Mouse (Mus musculus) lung, postnatal 0 days (tissue): ENCODE data around the gene Gm10799.

Source experiments
- CTCF ChIP-seq: IDR thresholded peaks from 2 replicates; pipeline ENCODE4 v1.5.1; 2016; ENCODE audit warnings: antibody characterized with exemption, mild to moderate bottlenecking
- EP300 ChIP-seq: IDR thresholded peaks from 2 replicates; pipeline ENCODE4 v1.6.1; 2016; ENCODE audit warnings: antibody characterized with exemption, mild to moderate bottlenecking, control low read depth

GRCm38 (mm10) chr2:104058954-104059353, 9.4 kb downstream of the Gm10799 start:
- TF ChIP-seq CTCF (no peak), EP300 (no peak)
